Mouse (Mus musculus) neural tube, embryonic 10.5 days (tissue): ENCODE results near the gene Slc39a11.

Experiments
- DNase-seq: peaks from one replicate; pipeline ENCODE4 v3.0.0-alpha.2; 2017; ENCODE audit warnings: low spot score; ENCODE audit errors: extremely low spot score

Slc39a11 gene

GRCm38 (mm10) chr11:113417948-113418347 lies 231.9 kb downstream of the Slc39a11 start:
- DNase-seq: no peak

DNA sequence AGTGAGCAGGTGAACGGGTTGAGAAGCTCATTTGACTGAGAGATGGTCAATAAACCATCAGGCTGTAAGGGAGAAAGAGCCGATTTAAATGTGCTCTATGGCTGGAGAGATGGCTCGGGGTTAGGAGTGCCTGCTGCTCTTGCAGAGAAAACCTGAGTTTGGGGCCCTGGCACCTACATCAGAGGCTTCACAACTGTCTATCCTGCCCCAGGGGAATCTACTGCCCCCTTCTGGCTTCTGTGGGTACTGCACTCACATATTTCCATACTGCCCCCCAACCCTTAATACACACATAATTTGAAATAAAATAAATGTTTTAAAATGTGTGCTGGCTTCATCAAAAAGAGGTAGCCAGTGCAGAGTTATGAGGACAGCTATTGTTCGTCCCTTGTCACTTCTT lies 237.3 kb downstream of the Slc39a11 start:
- no peak for DNase-seq

GRCm38 (mm10) chr11:113411798-113412197 lies 238.1 kb downstream of the Slc39a11 start:
- no peak for DNase-seq

DNA sequence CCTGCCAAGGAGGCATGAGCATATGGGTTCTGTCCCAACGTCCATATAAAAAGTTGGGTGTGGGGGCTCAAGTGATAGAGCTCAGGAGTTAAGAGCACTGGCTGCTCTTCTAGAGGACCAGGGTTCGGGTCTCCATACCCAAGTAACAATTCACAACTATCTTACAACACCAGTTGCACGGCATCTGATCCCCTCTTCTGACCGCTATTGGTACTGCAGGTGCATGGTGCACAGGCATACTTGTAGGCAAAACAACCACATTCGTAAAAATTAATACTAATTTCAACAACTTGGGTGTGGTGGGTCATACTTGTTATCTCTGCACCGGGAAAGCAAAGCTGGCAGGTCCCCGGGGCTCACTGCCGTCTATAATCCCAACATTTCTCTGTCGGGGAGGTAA lies 240.8 kb downstream of the Slc39a11 start:
- DNase-seq: no peak

DNA sequence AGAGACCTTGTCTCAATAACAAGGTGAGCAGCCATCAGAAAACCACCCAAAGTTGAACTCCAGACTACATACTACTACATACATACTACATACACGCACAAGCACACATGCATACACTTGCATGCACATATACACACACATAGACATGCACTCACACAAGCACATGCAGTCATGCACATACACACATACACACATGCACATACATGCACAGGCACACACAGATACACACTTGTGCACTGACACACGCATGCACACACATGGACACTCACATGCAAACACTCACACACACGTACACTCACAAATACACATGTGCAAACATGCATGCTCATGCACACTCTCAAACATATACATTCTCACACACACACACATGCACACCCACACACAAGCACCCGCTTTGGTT lies 242.4 kb downstream of the Slc39a11 start:
- DNase-seq: no peak

GRCm38 (mm10) chr11:113400868-113401267 lies 249.0 kb downstream of the Slc39a11 start:
- DNase-seq: no peak

DNA sequence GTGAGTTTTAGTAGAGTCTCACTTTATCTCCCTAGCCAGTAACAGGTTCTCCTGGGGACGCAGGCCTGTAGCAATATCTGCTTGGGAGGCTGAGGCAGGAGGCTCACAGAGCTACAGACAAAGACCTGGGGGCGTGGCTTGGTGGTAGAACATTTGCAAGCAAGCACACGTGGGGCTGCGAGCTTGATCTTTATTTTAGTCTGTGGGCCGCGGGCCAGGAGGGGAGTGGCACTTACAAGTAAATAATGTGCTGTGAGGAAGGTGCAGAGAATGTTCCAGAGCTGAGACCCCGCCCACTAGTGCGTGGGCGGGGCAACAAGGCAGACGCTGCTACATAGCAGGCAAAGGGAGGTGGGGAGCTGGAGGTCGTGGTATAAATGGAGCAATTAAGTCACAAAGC lies 250.3 kb downstream of the Slc39a11 start:
- no peak for DNase-seq

- no peak for DNase-seq
Measured at GRCm38 (mm10) chr11:113397394-113397793, 252.5 kb downstream of the Slc39a11 start.

DNA sequence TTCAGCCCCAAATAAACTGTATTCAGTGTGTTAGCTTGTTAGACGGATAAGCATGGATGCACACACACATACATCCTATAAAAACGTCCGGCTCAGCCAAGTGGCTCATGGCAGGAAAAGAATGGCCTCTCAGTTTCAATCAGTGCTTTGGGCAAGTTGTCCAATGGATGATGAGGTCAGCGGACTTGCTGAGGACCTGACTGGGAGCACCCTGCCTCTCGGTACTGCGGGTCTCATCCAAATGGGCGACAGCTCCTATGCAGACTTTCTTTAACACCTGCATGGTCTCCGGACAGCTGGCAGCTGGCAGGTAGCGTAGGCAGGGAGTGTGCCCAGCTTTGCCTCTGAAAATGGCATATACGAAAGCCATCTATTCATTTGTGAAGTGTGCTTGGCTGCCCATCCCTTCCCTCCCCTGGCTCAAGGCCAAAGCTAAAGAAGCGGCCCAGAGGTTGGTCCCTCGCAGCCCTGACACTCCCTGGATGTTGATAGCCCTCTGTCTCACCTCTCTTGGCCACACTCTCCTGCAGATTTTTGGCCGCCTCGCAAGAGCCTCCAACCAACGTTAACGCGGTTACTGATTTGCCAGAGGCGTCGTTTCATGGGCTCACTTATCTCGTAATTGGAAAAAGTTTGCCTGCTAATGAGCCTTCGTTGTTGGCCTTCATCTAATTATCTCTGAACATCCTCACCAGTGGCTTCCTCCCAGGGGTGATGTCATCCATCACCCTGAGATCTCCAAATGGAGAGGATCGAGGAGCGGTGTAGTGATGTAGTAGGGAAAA lies 256.3 kb downstream of the Slc39a11 start:
- DNase-seq: no peak

- no peak for DNase-seq
Measured at GRCm38 (mm10) chr11:113391664-113392063, 258.2 kb downstream of the Slc39a11 start.

DNA sequence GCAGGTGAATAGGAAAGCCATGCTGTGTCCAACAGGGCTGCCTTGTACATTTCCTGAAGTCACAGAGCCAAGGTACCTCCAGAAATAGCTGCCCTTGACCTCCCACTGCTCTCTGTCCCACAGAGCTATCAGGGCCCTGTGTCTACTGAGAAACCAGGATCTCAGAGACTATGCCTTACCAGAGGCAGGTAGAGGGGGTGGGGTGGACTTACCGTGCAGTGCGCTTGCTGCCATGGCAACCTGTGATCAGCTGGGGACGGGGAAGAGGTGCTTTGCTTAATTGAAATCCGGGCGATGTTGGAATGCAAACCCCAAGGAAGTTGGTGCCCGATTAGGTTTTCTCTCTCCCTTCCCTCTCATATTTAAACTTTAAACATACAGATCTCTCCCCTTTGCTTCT lies 260.2 kb downstream of the Slc39a11 start:
- no peak for DNase-seq

DNA sequence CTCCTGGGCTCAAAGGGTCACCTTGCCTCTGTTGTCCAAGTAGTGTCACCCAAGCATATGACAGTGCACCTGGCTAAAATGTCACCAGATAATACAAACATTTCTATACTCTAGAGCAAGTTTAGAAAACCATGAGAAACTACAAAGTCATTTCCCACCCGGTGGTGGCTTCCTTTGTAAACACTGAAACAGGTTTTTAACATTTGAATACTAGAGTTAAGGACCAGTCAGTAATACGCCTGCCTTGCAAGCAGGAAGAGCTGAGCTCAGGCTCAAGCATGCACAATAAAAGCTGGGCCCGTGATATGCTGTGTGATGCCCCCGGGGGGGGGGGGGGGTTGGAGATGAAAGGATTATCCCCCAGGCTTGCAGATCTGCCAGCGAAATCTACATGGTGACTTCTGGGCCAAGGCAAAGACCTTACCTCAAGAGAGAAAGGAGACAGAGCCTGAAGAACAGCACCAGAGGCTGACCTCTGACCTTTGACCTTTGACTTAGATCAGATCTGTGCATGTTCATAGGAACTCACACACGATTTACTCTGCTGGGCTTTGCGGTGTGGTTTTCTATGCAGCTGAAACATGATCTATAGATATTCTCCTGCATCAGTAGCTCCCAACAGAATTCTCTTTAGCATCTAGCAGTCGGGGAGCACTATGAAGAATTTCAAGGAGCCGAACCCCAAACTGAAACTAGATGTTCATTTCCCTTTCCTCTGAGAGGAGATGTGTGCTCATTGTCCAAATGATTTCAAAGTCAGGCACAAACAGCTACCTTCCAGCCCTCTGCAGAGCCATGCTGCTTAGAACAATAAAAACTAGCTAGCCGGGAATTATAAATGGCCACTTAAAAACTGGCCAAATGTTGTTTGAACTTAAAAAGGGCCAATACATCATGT lies 267.0 kb downstream of the Slc39a11 start:
- DNase-seq: peak; percentile 28

DNA sequence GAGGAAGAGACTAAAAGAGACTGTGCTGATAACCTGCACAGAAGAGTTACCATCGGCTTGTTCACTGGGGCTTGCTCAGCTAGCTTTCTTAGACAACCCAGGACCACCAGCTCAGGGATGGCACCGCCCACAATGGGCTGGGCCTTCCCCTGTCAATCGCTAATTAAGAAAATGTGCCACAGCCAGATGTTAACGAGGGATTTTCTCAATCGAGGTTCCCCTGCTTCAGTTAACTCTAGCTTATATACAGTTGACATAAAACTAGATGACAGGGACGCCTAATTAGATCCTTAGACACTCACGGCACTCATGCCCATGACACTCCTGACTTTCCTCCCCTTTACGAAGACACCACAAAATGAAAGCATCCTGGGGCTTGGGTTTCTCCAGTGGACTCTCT lies 268.3 kb downstream of the Slc39a11 start:
- DNase-seq: no peak

DNA sequence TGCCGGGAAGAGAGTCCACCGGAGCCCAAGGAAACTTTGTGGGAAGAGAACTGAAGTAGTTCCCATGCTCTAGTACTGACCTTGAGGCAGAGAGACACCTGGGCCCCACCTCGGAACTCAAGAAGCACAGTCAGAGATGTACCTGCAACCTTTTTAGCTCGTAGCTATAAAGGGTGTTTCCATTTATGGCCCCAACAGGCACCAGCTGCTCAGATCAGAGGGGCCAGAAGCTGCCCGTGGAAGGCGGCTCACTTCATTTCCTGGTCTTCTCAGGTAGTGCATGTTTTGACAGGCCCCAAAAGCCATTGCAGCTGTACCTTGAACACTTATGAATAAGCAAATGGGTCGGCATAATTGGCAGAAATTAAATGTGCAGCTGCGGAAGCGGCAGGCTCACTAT lies 271.0 kb downstream of the Slc39a11 start:
- no peak for DNase-seq

DNA sequence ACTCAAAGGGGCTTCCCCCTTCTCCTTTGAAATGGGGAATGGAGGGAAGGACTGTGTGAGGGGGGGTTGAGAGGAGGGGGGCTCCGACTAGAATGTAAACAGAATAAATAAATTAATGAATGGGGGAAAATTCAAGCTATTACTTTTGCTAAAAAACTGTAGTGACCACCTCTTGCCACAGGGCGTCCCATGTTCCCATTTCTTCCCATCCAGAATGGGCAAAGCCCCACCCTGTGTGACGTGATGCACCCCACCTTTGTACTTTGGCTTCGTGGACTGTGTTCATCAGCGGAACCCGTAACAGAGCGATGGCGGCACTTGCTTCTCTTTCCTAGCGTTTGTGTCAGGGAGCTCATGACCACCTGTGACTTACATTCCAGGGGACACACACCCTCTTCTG lies 273.8 kb downstream of the Slc39a11 start:
- no peak for DNase-seq

- no peak for DNase-seq
Measured at GRCm38 (mm10) chr11:113373926-113374325, 276.0 kb downstream of the Slc39a11 start.

GRCm38 (mm10) chr11:113373331-113373730 lies 276.5 kb downstream of the Slc39a11 start:
- no peak for DNase-seq

- DNase-seq: peak; percentile 36
Measured at GRCm38 (mm10) chr11:113368046-113368445, 281.8 kb downstream of the Slc39a11 start.

- peak; percentile 43 for DNase-seq
Measured at GRCm38 (mm10) chr11:113366257-113367030, 283.4 kb downstream of the Slc39a11 start.

DNA sequence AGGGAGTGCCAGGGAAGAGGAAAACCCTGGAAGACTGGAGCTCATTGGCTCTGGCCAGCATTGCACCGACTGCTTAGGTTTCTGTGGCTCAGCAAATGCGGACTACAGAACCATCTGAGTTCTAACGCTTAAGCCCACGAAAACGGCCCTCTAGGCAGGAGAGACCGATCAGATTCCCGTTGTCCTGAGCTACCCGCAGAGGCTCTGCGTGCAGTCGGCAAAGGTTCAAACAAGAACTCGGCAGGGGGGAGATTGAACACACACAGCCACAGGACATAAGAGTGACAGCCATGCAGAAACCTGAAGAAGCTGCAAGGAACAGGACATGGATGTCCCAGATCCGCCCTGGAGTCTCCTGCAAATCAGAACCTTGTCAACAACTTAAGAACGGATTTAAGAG lies 286.1 kb downstream of the Slc39a11 start:
- DNase-seq: no peak

- DNase-seq: no peak
Measured at GRCm38 (mm10) chr11:113362617-113363016, 287.3 kb downstream of the Slc39a11 start.
